Mouse (Mus musculus) intestine, embryonic 14.5 days (tissue): ENCODE measurements around the gene Prkn. TPM values are rescaled to one million over a fixed set of nuclear protein-coding genes. Genes with fewer than 3 reads are reported as not detected.

Experiments
- ATAC-seq: fragments of 200-750 bp; cut with Nextera tagmentation; replicated peaks from 2 replicates; pipeline ENCODE4 v1.8.0; 2017; ENCODE audit warnings: low read depth, moderate number of reproducible peaks, moderate TSS enrichment, moderate library complexity; ENCODE audit not compliant: low FRiP score, low TSS enrichment
- DNase-seq: peaks from one replicate; pipeline ENCODE4 v3.0.0-alpha.2; 2018; ENCODE audit warnings: low spot score
- H3K27ac ChIP-seq: fragments of 300-500 bp; sonication (generic); 2 replicates; pipeline ENCODE4 v1.5.1; 2014; ENCODE audit warnings: low read depth, mild to moderate bottlenecking, control low read depth
- H3K27me3 ChIP-seq: fragments of 300-500 bp; sonication (generic); replicated peaks from 2 replicates; pipeline ENCODE4 v1.6.1; 2014; ENCODE audit warnings: low read length, control low read depth; ENCODE audit not compliant: control insufficient read depth, insufficient read depth
- H3K36me3 ChIP-seq: fragments of 300-500 bp; sonication (generic); 2 replicates; pipeline ENCODE4 v1.6.1; 2014; ENCODE audit warnings: low read length, control low read depth; ENCODE audit not compliant: control insufficient read depth, insufficient read depth
- H3K4me1 ChIP-seq: fragments of 300-500 bp; sonication (generic); replicated peaks from 2 replicates; pipeline ENCODE4 v1.6.1; 2014; ENCODE audit warnings: low read length, control low read depth, mixed read lengths; ENCODE audit not compliant: control insufficient read depth, insufficient read depth
- H3K4me2 ChIP-seq: fragments of 300-500 bp; sonication (generic); 2 replicates; pipeline ENCODE4 v1.6.1; 2014; ENCODE audit warnings: low read length
- H3K4me3 ChIP-seq: fragments of 300-500 bp; sonication (generic); 2 replicates; pipeline ENCODE4 v1.5.1; 2014; ENCODE audit warnings: low read depth, low read length, control low read depth, mixed read lengths
- H3K9ac ChIP-seq: fragments of 300-500 bp; sonication (generic); 2 replicates; pipeline ENCODE4 v1.6.1; 2014; ENCODE audit warnings: mild to moderate bottlenecking, low read length
- H3K9me3 ChIP-seq: fragments of 300-500 bp; sonication (generic); 2 replicates; pipeline ENCODE4 v1.6.1; 2016; ENCODE audit warnings: low read length, control low read depth; ENCODE audit not compliant: control insufficient read depth
- WGBS: fragments of 180-500 bp; shearing (Covaris S2); extraction: QIAGEN DNeasy Blood & Tissue Kit; methylation state at CpG from one replicate; pipeline ENCODE4 v1.1.7; 2014; 5-methylcytosine and 5-hydroxymethylcytosine counted together
- polyA plus RNA-seq: library from polyadenylated mRNA; unstranded; fragments of >200 nt; fragmentation: Nextera tagmentation; extraction: Ambion mirVana; gene quantifications from 2 replicates; pipeline ENCODE4 v1.2.1, GENCODE M21; 2014

Gene Prkn
- polyA plus RNA-seq, 1 experiment from 2014 or later, result 2.3 TPM

- no peaks in the 10 kb centered on the region for H3K27me3 ChIP-seq
- H3K4me3 ChIP-seq, result no peak overlapping the region
- no peak overlapping the region for H3K27ac ChIP-seq
- no peaks in the 10 kb centered on the region for H3K36me3 ChIP-seq
- H3K9ac ChIP-seq, result no peak overlapping the region
- no peaks in the 10 kb centered on the region for H3K9me3 ChIP-seq
- H3K4me1 ChIP-seq, result no peaks in the 10 kb centered on the region
- ATAC-seq, result no peak
- 84% methylated on average over 4 of the region's 4 CpGs for WGBS
- no peak for DNase-seq
- H3K4me2 ChIP-seq, result no peak overlapping the region
Measured at GRCm38 (mm10) chr17:11801226-11801625, 961.0 kb downstream of the Prkn start.

DNA sequence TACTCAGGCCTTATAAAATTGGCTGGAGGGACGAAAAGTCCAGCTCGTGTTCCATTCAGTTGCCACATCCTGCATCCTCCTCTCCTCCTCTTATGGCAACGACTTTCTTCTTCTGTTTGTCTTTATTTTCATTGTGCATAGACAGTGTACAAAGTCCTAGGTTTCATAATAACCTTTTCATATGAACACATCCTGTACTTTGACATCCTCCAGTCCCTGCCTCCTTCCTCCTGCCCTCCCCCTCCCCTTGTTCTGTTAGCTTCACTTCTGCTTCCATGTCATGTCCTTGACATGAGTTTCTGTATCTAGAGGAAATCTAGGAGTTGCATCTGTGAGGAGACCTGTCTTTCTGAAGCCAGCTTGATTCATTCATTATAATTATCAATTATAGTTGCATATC lies 967.1 kb downstream of the Prkn start:
- no peaks in the 10 kb centered on the region for H3K9me3 ChIP-seq
- DNase-seq, result no peak
- H3K27me3 ChIP-seq, result no peaks in the 10 kb centered on the region
- H3K4me2 ChIP-seq, result no peak overlapping the region
- no peak overlapping the region for H3K4me3 ChIP-seq
- H3K27ac ChIP-seq, result no peak overlapping the region
- H3K9ac ChIP-seq, result no peak overlapping the region
- WGBS, result 85% methylated on average over 3 of the region's 3 CpGs
- ATAC-seq, result no peak
- H3K4me1 ChIP-seq, result no peaks in the 10 kb centered on the region
- H3K36me3 ChIP-seq, result no peaks in the 10 kb centered on the region

- no peaks in the 10 kb centered on the region for H3K9me3 ChIP-seq
- ATAC-seq (no peak), DNase-seq (no peak)
- no peak overlapping the region for H3K9ac ChIP-seq
- 73% methylated on average over 2 of the region's 2 CpGs for WGBS
- H3K27ac ChIP-seq, result no peak overlapping the region
- no peak overlapping the region for H3K4me2 ChIP-seq
- no peaks in the 10 kb centered on the region for H3K36me3 ChIP-seq
- H3K27me3 ChIP-seq, result no peaks in the 10 kb centered on the region
- H3K4me1 ChIP-seq, result no peaks in the 10 kb centered on the region
- no peak overlapping the region for H3K4me3 ChIP-seq
Measured at GRCm38 (mm10) chr17:11817886-11818285, 977.7 kb downstream of the Prkn start.

GRCm38 (mm10) chr17:11819506-11819905 lies 979.3 kb downstream of the Prkn start:
- H3K36me3 ChIP-seq, result no peaks in the 10 kb centered on the region
- H3K27me3 ChIP-seq, result no peaks in the 10 kb centered on the region
- H3K4me3 ChIP-seq, result no peak overlapping the region
- ATAC-seq, result no peak
- DNase-seq, result no peak
- 55% methylated on average over 8 of the region's 8 CpGs for WGBS
- no peaks in the 10 kb centered on the region for H3K9me3 ChIP-seq
- H3K4me2 ChIP-seq, result no peak overlapping the region
- no peaks in the 10 kb centered on the region for H3K4me1 ChIP-seq
- no peak overlapping the region for H3K9ac ChIP-seq
- no peak overlapping the region for H3K27ac ChIP-seq

DNA sequence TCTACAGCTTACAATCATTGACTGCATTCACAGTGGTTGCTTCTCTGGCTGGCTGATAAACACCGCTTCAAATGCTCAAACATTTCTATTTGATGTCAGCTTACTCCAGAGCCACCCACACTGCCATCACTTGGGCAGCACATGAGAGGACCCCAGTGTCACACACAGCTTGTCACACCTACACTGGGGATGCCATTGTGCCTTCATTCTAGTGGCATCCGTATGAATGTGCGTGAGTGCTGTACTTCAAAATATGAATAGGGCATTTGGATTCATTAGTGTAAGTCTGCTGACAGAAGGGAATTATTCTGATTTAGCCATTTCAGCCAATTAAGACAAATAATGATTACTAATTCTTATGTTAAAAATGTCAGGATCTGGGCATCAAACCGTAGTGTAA lies 980.6 kb downstream of the Prkn start:
- H3K9me3 ChIP-seq, result no peaks in the 10 kb centered on the region
- ATAC-seq (no peak), DNase-seq (no peak)
- H3K4me2 ChIP-seq, result no peak overlapping the region
- H3K27ac ChIP-seq, result no peak overlapping the region
- H3K9ac ChIP-seq, result no peak overlapping the region
- H3K36me3 ChIP-seq, result no peaks in the 10 kb centered on the region
- H3K4me3 ChIP-seq, result no peak overlapping the region
- no peaks in the 10 kb centered on the region for H3K27me3 ChIP-seq
- 95% methylated on average over 4 of the region's 4 CpGs for WGBS
- no peaks in the 10 kb centered on the region for H3K4me1 ChIP-seq

DNA sequence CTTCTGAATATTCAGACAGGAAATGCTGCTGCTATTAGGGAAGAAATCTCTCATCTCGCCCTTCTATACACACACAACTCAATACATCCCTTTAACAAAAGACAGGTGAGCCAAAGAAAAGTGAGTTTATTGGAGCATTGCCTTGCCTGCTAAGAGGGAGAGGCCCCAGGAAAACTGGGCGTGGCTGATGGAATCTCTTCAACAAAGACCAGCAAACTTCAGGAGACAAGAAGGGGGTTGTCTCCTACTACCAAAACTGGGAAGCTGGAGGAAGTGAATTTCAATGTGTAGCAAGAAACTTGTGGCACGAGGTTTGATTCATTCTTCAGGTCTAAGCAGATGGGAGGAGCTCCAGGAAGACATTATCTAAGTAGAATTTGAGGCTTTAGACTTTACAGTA lies 989.3 kb downstream of the Prkn start:
- Histone ChIP-seq H3K4me1 (no peaks in the 10 kb centered on the region), H3K27me3 (no peaks in the 10 kb centered on the region), H3K36me3 (no peaks in the 10 kb centered on the region), H3K9me3 (no peaks in the 10 kb centered on the region), H3K9ac (no peak overlapping the region), H3K4me2 (no peak overlapping the region), H3K27ac (no peak overlapping the region), H3K4me3 (no peak overlapping the region)
- WGBS, result 59% methylated on average over 3 of the region's 3 CpGs
- DNase-seq (no peak), ATAC-seq (no peak)

DNA sequence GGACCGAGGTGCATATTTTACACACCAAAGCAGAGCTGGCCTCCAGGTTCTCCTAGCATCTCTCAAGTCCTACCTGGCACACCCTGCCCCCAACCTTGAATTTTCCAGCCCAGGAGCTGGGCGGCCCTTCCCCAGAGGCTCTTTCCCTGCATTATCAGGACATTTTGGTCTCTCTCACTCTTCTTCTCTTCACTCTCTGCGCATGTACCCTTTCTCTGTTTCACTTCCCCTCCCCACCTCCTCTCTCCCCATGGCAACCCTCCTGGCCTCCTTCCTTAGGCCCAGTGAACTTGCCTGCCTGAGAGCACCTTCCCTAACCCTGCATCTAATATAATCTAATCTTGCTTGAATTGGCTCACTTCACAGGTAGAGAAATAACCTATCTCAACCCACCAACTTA lies 996.9 kb downstream of the Prkn start:
- Histone ChIP-seq H3K9ac (no peak overlapping the region), H3K9me3 (no peaks in the 10 kb centered on the region), H3K36me3 (no peaks in the 10 kb centered on the region), H3K4me2 (no peak overlapping the region), H3K4me3 (no peak overlapping the region), H3K27me3 (no peaks in the 10 kb centered on the region), H3K27ac (no peak overlapping the region), H3K4me1 (no peaks in the 10 kb centered on the region)
- DNase-seq (no peak), ATAC-seq (no peak)
- WGBS, result 96% methylated on average over 3 of the region's 3 CpGs

- 93% methylated on average over 4 of the region's 4 CpGs for WGBS
- Histone ChIP-seq H3K4me2 (no peak overlapping the region), H3K36me3 (no peaks in the 10 kb centered on the region), H3K9me3 (no peaks in the 10 kb centered on the region), H3K4me3 (no peak overlapping the region), H3K4me1 (no peaks in the 10 kb centered on the region), H3K27me3 (no peaks in the 10 kb centered on the region), H3K27ac (no peak overlapping the region), H3K9ac (no peak overlapping the region)
- ATAC-seq (no peak), DNase-seq (no peak)
Measured at GRCm38 (mm10) chr17:11844436-11844835, 1004.3 kb downstream of the Prkn start.

DNA sequence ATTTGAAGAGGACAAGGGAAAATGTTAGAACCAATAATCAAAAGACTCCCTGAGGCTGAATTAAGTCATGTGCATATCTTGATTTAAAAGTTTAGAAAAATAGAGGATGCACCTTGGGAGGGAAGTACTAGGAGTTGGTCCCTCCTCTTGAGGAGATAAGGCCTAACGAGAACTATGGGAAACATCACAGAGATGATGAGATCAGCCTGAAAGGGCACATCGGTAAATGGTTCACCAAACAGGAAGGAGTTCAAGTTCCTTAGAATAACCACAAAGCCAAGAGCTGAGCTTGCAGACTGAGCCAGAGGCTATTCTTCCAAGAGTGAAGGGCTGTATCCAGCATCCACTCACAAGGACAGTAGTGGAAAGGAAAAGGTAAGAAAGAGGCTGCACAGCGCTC lies 1004.8 kb downstream of the Prkn start:
- Histone ChIP-seq H3K36me3 (no peaks in the 10 kb centered on the region), H3K9me3 (no peaks in the 10 kb centered on the region), H3K27ac (no peak overlapping the region), H3K4me1 (no peaks in the 10 kb centered on the region), H3K27me3 (no peaks in the 10 kb centered on the region), H3K4me2 (no peak overlapping the region), H3K4me3 (no peak overlapping the region), H3K9ac (no peak overlapping the region)
- no peak for DNase-seq
- no peak for ATAC-seq
- WGBS, result 81% methylated on average over 3 of the region's 3 CpGs
